Mouse (Mus musculus): Measurements from ENCODE around the gene Gsk3b. TPM values are rescaled to one million over a fixed set of nuclear protein-coding genes. Genes with fewer than 3 reads are reported as not detected.

Gsk3b gene
- total and polyA plus RNA-seq, 2 experiments: 4.8 to 11.8 TPM

GRCm38 (mm10) chr16:38088126-38088628, 624 bp upstream of the Gsk3b start:
- Histone ChIP-seq H3K4me3 (ENCODE audit: insufficient read depth, low read depth, low read length) (peak overlapping the region; percentile 80), H3K27ac (replicated peaks; ENCODE audit: insufficient read depth, low read depth, low read length) (peak overlapping the region; percentile 95), H3K79me2 (ENCODE audit: control insufficient read depth, insufficient read depth, low read length) (peaks cover 6% of the 10 kb centered on the region; the same call in 1 of the 2 replicates), H3K36me3 (ENCODE audit: control insufficient read depth, insufficient read depth, low read length) (no peaks in the 10 kb centered on the region), H3K9ac (ENCODE audit: low read depth, low read length) (peak overlapping the region; percentile 87), H3K4me1 (ENCODE audit: control insufficient read depth, insufficient read depth, low read length) (peaks cover 4% of the 10 kb centered on the region; the same call in 1 of the 2 replicates), H3K27me3 (ENCODE audit: control insufficient read depth, insufficient read depth, low read length) (no peaks in the 10 kb centered on the region)
- TF ChIP-seq CTCF (IDR thresholded peaks at IDR 0.05; ENCODE audit: low read depth, low read length) (no peak), POLR2A (IDR thresholded peaks at IDR 0.05; ENCODE audit: extremely low read depth, insufficient read depth, low read length) (no peak)
- DNase-seq (ENCODE audit: extremely low read depth, low read depth, low spot score): peak; percentile 64
- WGBS: under 1% methylated on average over 40 of the region's 40 CpGs

- Histone ChIP-seq H3K79me2 (ENCODE audit: control insufficient read depth, insufficient read depth, low read length) (peaks cover 11% of the 10 kb centered on the region; the same call in 1 of the 2 replicates), H3K36me3 (ENCODE audit: control insufficient read depth, insufficient read depth, low read length) (no peaks in the 10 kb centered on the region), H3K27me3 (ENCODE audit: control insufficient read depth, insufficient read depth, low read length) (no peaks in the 10 kb centered on the region), H3K4me3 (ENCODE audit: insufficient read depth, low read depth, low read length) (peak overlapping the region; percentile 79), H3K4me1 (ENCODE audit: control insufficient read depth, insufficient read depth, low read length) (peaks cover 11% of the 10 kb centered on the region; the same call in 1 of the 2 replicates), H3K9ac (ENCODE audit: low read depth, low read length) (peak overlapping the region; percentile 93), H3K27ac (replicated peaks; ENCODE audit: insufficient read depth, low read depth, low read length) (peak overlapping the region; percentile 91)
- peak; percentile 48 for DNase-seq (ENCODE audit: extremely low read depth, low read depth, low spot score)
- peak; percentile 87 for TF ChIP-seq POLR2A (IDR thresholded peaks at IDR 0.05; ENCODE audit: extremely low read depth, insufficient read depth, low read length)
- no peak for TF ChIP-seq CTCF (IDR thresholded peaks at IDR 0.05; ENCODE audit: low read depth, low read length)
- WGBS: under 1% methylated on average over 75 of the region's 76 CpGs
Measured at GRCm38 (mm10) chr16:38089447-38090170, 808 bp downstream of the Gsk3b start.

- Histone ChIP-seq H3K9ac (ENCODE audit: low read depth, low read length) (peak overlapping the region; percentile 72), H3K79me2 (ENCODE audit: control insufficient read depth, insufficient read depth, low read length) (peaks cover 15% of the 10 kb centered on the region; the same call in 1 of the 2 replicates), H3K4me1 (ENCODE audit: control insufficient read depth, insufficient read depth, low read length) (peaks cover 12% of the 10 kb centered on the region), H3K27ac (replicated peaks; ENCODE audit: insufficient read depth, low read depth, low read length) (peak overlapping the region; percentile 45), H3K27me3 (ENCODE audit: control insufficient read depth, insufficient read depth, low read length) (no peaks in the 10 kb centered on the region), H3K36me3 (ENCODE audit: control insufficient read depth, insufficient read depth, low read length) (no peaks in the 10 kb centered on the region), H3K4me3 (ENCODE audit: insufficient read depth, low read depth, low read length) (peak overlapping the region; percentile 79)
- 1% methylated on average over 17 of the region's 17 CpGs for WGBS
- peak; percentile 63 for DNase-seq (ENCODE audit: extremely low read depth, low read depth, low spot score)
- TF ChIP-seq CTCF (IDR thresholded peaks at IDR 0.05; ENCODE audit: low read depth, low read length) (no peak), POLR2A (IDR thresholded peaks at IDR 0.05; ENCODE audit: extremely low read depth, insufficient read depth, low read length) (no peak)
Measured at GRCm38 (mm10) chr16:38090341-38091005, 1.7 kb downstream of the Gsk3b start.

- H3K9ac ChIP-seq (ENCODE audit: low read depth, low read length): peak overlapping the region; percentile 57
- H3K4me3 ChIP-seq (ENCODE audit: insufficient read depth, low read depth, low read length): peak overlapping the region; percentile 79
- under 1% methylated on average over 5 of the region's 5 CpGs for WGBS
- peaks cover 20% of the 10 kb centered on the region; the same call in 1 of the 2 replicates for H3K79me2 ChIP-seq (ENCODE audit: control insufficient read depth, insufficient read depth, low read length)
- peaks cover 17% of the 10 kb centered on the region for H3K4me1 ChIP-seq (ENCODE audit: control insufficient read depth, insufficient read depth, low read length)
- TF ChIP-seq CTCF (IDR thresholded peaks at IDR 0.05; ENCODE audit: low read depth, low read length) (no peak), POLR2A (IDR thresholded peaks at IDR 0.05; ENCODE audit: extremely low read depth, insufficient read depth, low read length) (no peak)
- H3K27ac ChIP-seq (replicated peaks; ENCODE audit: insufficient read depth, low read depth, low read length): no peak overlapping the region
- no peaks in the 10 kb centered on the region for H3K36me3 ChIP-seq (ENCODE audit: control insufficient read depth, insufficient read depth, low read length)
- no peaks in the 10 kb centered on the region for H3K27me3 ChIP-seq (ENCODE audit: control insufficient read depth, insufficient read depth, low read length)
- no peak for DNase-seq (ENCODE audit: extremely low read depth, low read depth, low spot score)
Measured at GRCm38 (mm10) chr16:38091041-38091440, 2.2 kb downstream of the Gsk3b start.

GRCm38 (mm10) chr16:38091706-38092105, 2.9 kb downstream of the Gsk3b start:
- peak overlapping the region; percentile 36; the same call in 1 of the 2 replicates for H3K4me3 ChIP-seq (ENCODE audit: insufficient read depth, low read depth, low read length)
- H3K36me3 ChIP-seq (ENCODE audit: control insufficient read depth, insufficient read depth, low read length): no peaks in the 10 kb centered on the region
- no peak overlapping the region for H3K9ac ChIP-seq (ENCODE audit: low read depth, low read length)
- H3K27ac ChIP-seq (replicated peaks; ENCODE audit: insufficient read depth, low read depth, low read length): no peak overlapping the region
- H3K4me1 ChIP-seq (ENCODE audit: control insufficient read depth, insufficient read depth, low read length): peaks cover 20% of the 10 kb centered on the region
- no peaks in the 10 kb centered on the region for H3K27me3 ChIP-seq (ENCODE audit: control insufficient read depth, insufficient read depth, low read length)
- no peak for TF ChIP-seq POLR2A (IDR thresholded peaks at IDR 0.05; ENCODE audit: extremely low read depth, insufficient read depth, low read length)
- no peak for TF ChIP-seq CTCF (IDR thresholded peaks at IDR 0.05; ENCODE audit: low read depth, low read length)
- peaks cover 18% of the 10 kb centered on the region; the same call in 1 of the 2 replicates for H3K79me2 ChIP-seq (ENCODE audit: control insufficient read depth, insufficient read depth, low read length)
- peak; percentile 43 for DNase-seq (ENCODE audit: extremely low read depth, low read depth, low spot score)
- 11% methylated on average over 5 of the region's 5 CpGs for WGBS

Measured in liver, adult 2 months (tissue).